Comparison of ENCODE assay signal across 21 mouse cellular contexts in genomic region chr4:130270611-130271347, GRCm38 (mm10). TPM values are rescaled to one million over a fixed set of nuclear protein-coding genes. Genes with fewer than 3 reads are reported as not detected.
A peak's percentile ranks its signal among the peaks of the same experiment; 100 is the strongest.
DNase-seq lines count a peak whose midpoint lies in the region; ATAC-seq lines count a peak whose summit lies in the region.
"Had no signal": no experiment of that assay in that cellular context is flagged by ENCODE, and none has a peak within 500 bp of the region (broad histone marks: within the 10 kb centered on the region; RNA-seq: fewer than 3 reads in every experiment).

No protein-coding gene starts in this region.

- H3K4me3 ChIP-seq in forebrain, embryonic 13.5 days, result no peak overlapping the region
- H3K4me3 ChIP-seq in forebrain, embryonic 11.5 days (ENCODE audit: low read depth, low read length), result no peak overlapping the region
- H3K4me3 ChIP-seq: hindbrain, embryonic 15.5 days; midbrain, embryonic 15.5 days; neural tube, embryonic 13.5 days had no signal

- no peak overlapping the region for H3K4me2 ChIP-seq in forebrain, embryonic 13.5 days
- no peak overlapping the region for H3K4me2 ChIP-seq in forebrain, embryonic 11.5 days (ENCODE audit: low read depth, low read length, severe bottlenecking)
- H3K4me2 ChIP-seq: hindbrain, embryonic 15.5 days; midbrain, embryonic 15.5 days; neural tube, embryonic 13.5 days had no signal

- no peaks in the 10 kb centered on the region for H3K27me3 ChIP-seq in forebrain, embryonic 13.5 days
- H3K27me3 ChIP-seq in forebrain, embryonic 11.5 days (ENCODE audit: control insufficient read depth, insufficient read depth, low read length), result peaks cover 2% of the 10 kb centered on the region; the same call in 1 of the 2 replicates
- H3K27me3 ChIP-seq: hindbrain, embryonic 15.5 days; midbrain, embryonic 15.5 days; neural tube, embryonic 13.5 days; Patski had no signal

- peaks cover 9% of the 10 kb centered on the region for H3K36me3 ChIP-seq in forebrain, embryonic 13.5 days (ENCODE audit: poor library complexity, severe bottlenecking)
- H3K36me3 ChIP-seq in forebrain, embryonic 11.5 days (ENCODE audit: control insufficient read depth, insufficient read depth, low read length), result no peaks in the 10 kb centered on the region
- H3K36me3 ChIP-seq: hindbrain, embryonic 15.5 days; midbrain, embryonic 15.5 days had no signal

- ATAC-seq in forebrain, embryonic 13.5 days, result no peak
- no peak for ATAC-seq in forebrain, embryonic 11.5 days (replicated peaks; ENCODE audit: low FRiP score)
- ATAC-seq in megakaryocyte, adult 5-6 weeks (ENCODE audit: poor library complexity, severe bottlenecking), result peak; percentile 68
- ATAC-seq: lung, postnatal 0 days; midbrain, embryonic 15.5 days; Patski had no signal

- peaks cover 40% of the 10 kb centered on the region for H3K4me1 ChIP-seq in forebrain, embryonic 13.5 days
- H3K4me1 ChIP-seq in forebrain, embryonic 11.5 days (replicated peaks; ENCODE audit: control insufficient read depth, insufficient read depth, low read length), result peaks cover 7% of the 10 kb centered on the region; the same call in 1 of the 2 replicates

- intact Hi-C loops in left cerebral cortex, postnatal 10 days (cut with DNase I), result no loop called here

- no peak overlapping the region for H3K9ac ChIP-seq in forebrain, embryonic 13.5 days
- H3K9ac ChIP-seq in forebrain, embryonic 11.5 days (ENCODE audit: low read length), result no peak overlapping the region
- H3K9ac ChIP-seq: hindbrain, embryonic 15.5 days; midbrain, embryonic 15.5 days; neural tube, embryonic 13.5 days had no signal

- WGBS in forebrain, embryonic 13.5 days, result 85% methylated on average over 6 of the region's 6 CpGs
- 89% methylated on average over 6 of the region's 6 CpGs for WGBS in forebrain, embryonic 11.5 days

- no peaks in the 10 kb centered on the region for H3K9me3 ChIP-seq in forebrain, embryonic 13.5 days (replicated peaks)
- H3K9me3 ChIP-seq in forebrain, embryonic 11.5 days (ENCODE audit: control insufficient read depth, low read length), result no peaks in the 10 kb centered on the region
- H3K9me3 ChIP-seq: hindbrain, embryonic 15.5 days; midbrain, embryonic 15.5 days; neural tube, embryonic 13.5 days had no signal

- DNase-seq in forebrain, embryonic 11.5 days (ENCODE audit: low spot score), result no peak
- peak; percentile 50 to 59 for DNase-seq in left cerebral cortex, adult 18-20 months (ENCODE audit: low spot score in 2 of 2)
- DNase-seq in left cerebral cortex, postnatal 10 days (ENCODE audit: extremely low spot score in 1 of 2, low spot score in 2 of 2), result no peak
- DNase-seq in brain, adult 2 months (ENCODE audit: low read depth, low spot score), result peak; percentile 63
- DNase-seq in Muller cell, postnatal 12 days (ENCODE audit: inconsistent ontology term), result no peak
- DNase-seq in neural tube, embryonic 10.5 days (ENCODE audit: extremely low spot score, low spot score), result no peak
- DNase-seq: adrenal gland, adult 8-10 months; kidney, adult 8-10 months; thymus, postnatal 36 days had no signal

- H3K27ac ChIP-seq in forebrain, embryonic 13.5 days, result peak overlapping the region; percentile 44; the same call in 1 of the 2 replicates
- no peak overlapping the region for H3K27ac ChIP-seq in forebrain, embryonic 11.5 days (ENCODE audit: low read depth, low read length)
- H3K27ac ChIP-seq: hindbrain, embryonic 15.5 days; midbrain, embryonic 15.5 days; neural tube, embryonic 13.5 days had no signal

RNA-seq across cellular contexts. Expression of gene Serinc2, which starts 8.2 kb away (rescaled TPM):
- polyA plus RNA-seq in forebrain, embryonic 13.5 days (2015; fragmentation: Nextera tagmentation; extraction: Ambion mirVana), result 101 and 107 TPM in 2 replicates
- 83.4 and 86.8 TPM in 2 replicates for polyA plus RNA-seq in forebrain, embryonic 11.5 days (2014; fragmentation: Nextera tagmentation; extraction: Ambion mirVana)
- total RNA-seq in left cerebral cortex, adult 18-20 months (2021), result 10 to 100 TPM; 11.5 to 12.8 TPM
- 1 to 10 TPM; 2.9 to 3.1 TPM for total RNA-seq in left cerebral cortex, postnatal 10 days (2021)
- total RNA-seq in megakaryocyte, adult 5-6 weeks (2015), result 0.16 and 0.27 TPM in 2 replicates
- not detected in 2 replicates for total RNA-seq in megakaryocyte, adult 5-6 weeks (2017)

RNA-seq across cellular contexts. Expression of gene Fabp3, which starts 37.6 kb away (rescaled TPM):
- 46.8 and 49.5 TPM in 2 replicates for polyA plus RNA-seq in forebrain, embryonic 13.5 days (2015; fragmentation: Nextera tagmentation; extraction: Ambion mirVana)
- 10.7 and 10.9 TPM in 2 replicates for polyA plus RNA-seq in forebrain, embryonic 11.5 days (2014; fragmentation: Nextera tagmentation; extraction: Ambion mirVana)
- 100 to 1,000 TPM; 135 to 150 TPM for total RNA-seq in left cerebral cortex, adult 18-20 months (2021)
- 100 to 1,000 TPM; 218 to 234 TPM for total RNA-seq in left cerebral cortex, postnatal 10 days (2021)
- not detected in 2 replicates for total RNA-seq in megakaryocyte, adult 5-6 weeks (2015)
- 0.28 and 0.33 TPM in 2 replicates for total RNA-seq in megakaryocyte, adult 5-6 weeks (2017)
- total RNA-seq: CH12.LX had no signal
- polyA plus RNA-seq: liver, adult 2 months had no signal

RNA-seq across cellular contexts. Expression of gene Gm10570, which starts 37.7 kb away (rescaled TPM):
- polyA plus RNA-seq in forebrain, embryonic 13.5 days (2015; fragmentation: Nextera tagmentation; extraction: Ambion mirVana), result 0.72 TPM in 1 of 2 replicates, not detected in the other
- not detected in 2 replicates for polyA plus RNA-seq in forebrain, embryonic 11.5 days (2014; fragmentation: Nextera tagmentation; extraction: Ambion mirVana)
- total RNA-seq in left cerebral cortex, adult 18-20 months (2021), result under 1 TPM in 1 of 2 experiments, not detected in 1; 0.75 TPM
- total RNA-seq in left cerebral cortex, postnatal 10 days (2021), result 1 to 10 TPM in 1 of 2 experiments, not detected in 1; 1.8 TPM
- not detected in 2 replicates for total RNA-seq in megakaryocyte, adult 5-6 weeks (2015)
- not detected in 2 replicates for total RNA-seq in megakaryocyte, adult 5-6 weeks (2017)
- total RNA-seq: CH12.LX; liver, adult 2 months had no signal
- polyA plus RNA-seq: liver, adult 2 months; Patski had no signal

RNA-seq across cellular contexts. Expression of gene Gm853, which starts 48.6 kb away (rescaled TPM):
- 0.13 TPM in 1 of 2 replicates, not detected in the other for polyA plus RNA-seq in forebrain, embryonic 13.5 days (2015; fragmentation: Nextera tagmentation; extraction: Ambion mirVana)
- polyA plus RNA-seq in forebrain, embryonic 11.5 days (2014; fragmentation: Nextera tagmentation; extraction: Ambion mirVana), result 0.39 TPM in 1 of 2 replicates, not detected in the other
- total RNA-seq in left cerebral cortex, adult 18-20 months (2021), result not detected
- not detected for total RNA-seq in left cerebral cortex, postnatal 10 days (2021)
- total RNA-seq in megakaryocyte, adult 5-6 weeks (2015), result not detected in 2 replicates
- total RNA-seq in megakaryocyte, adult 5-6 weeks (2017), result not detected in 2 replicates
- total RNA-seq: adrenal gland, adult 8-10 months; CH12.LX; gastrocnemius, postnatal 4 days; layer of hippocampus, postnatal 36 days; liver, adult 2 months had no signal
- polyA plus RNA-seq: heart, embryonic 16.5 days; liver, adult 2 months; lung, postnatal 0 days; neural tube, embryonic 13.5 days had no signal

Comparison
In these comparisons a context has a peak if more than half of its experiments do, and no peak if none do; other contexts are left out.
1. DNase-seq: peak in left cerebral cortex, adult 18-20 months (2 of 2) and brain, adult 2 months (single experiment); none in forebrain, embryonic 11.5 days (single experiment), left cerebral cortex, postnatal 10 days (0 of 2), Muller cell, postnatal 12 days (single experiment) and neural tube, embryonic 10.5 days (single experiment).
2. RNA of gene Fabp3, which starts 37.6 kb away (total RNA-seq): 218 to 234 TPM in left cerebral cortex, postnatal 10 days and 135 to 150 TPM in left cerebral cortex, adult 18-20 months; 0.28 to 0.33 TPM in megakaryocyte, adult 5-6 weeks; every median in the first group is over 100 times any median in the second.